Mouse (Mus musculus) kidney, postnatal 0 days (tissue): Measurements from ENCODE around the gene Myh11. TPM values are rescaled to one million over a fixed set of nuclear protein-coding genes. Genes with fewer than 3 reads are reported as not detected.

ENCODE experiments used
- ATAC-seq: fragments of 200-750 bp; cut with Nextera tagmentation; replicated peaks from 2 replicates; pipeline ENCODE4 v1.8.0; 2017; ENCODE audit warnings: low read depth, moderate number of reproducible peaks, moderate TSS enrichment, moderate library complexity; ENCODE audit not compliant: low FRiP score
- DNase-seq: peaks from one replicate; pipeline ENCODE4 v3.0.0-alpha.2; 2016; ENCODE audit warnings: low spot score
- H3K27ac ChIP-seq: fragments of 300-500 bp; sonication (generic); 2 replicates; pipeline ENCODE4 v1.5.1; 2014; ENCODE audit warnings: mild to moderate bottlenecking
- H3K27me3 ChIP-seq: fragments of 300-500 bp; sonication (generic); 2 replicates; pipeline ENCODE4 v1.6.1; 2014; ENCODE audit warnings: low read length, mixed read lengths; ENCODE audit not compliant: insufficient read depth
- H3K36me3 ChIP-seq: fragments of 300-500 bp; sonication (generic); 2 replicates; pipeline ENCODE4 v1.6.1; 2014; ENCODE audit warnings: low read length, mixed read lengths; ENCODE audit not compliant: insufficient read depth
- H3K4me1 ChIP-seq: fragments of 300-500 bp; sonication (generic); replicated peaks from 2 replicates; pipeline ENCODE4 v1.6.1; 2014; ENCODE audit warnings: antibody characterized with exemption, low read length, mixed read lengths; ENCODE audit not compliant: insufficient read depth
- H3K4me2 ChIP-seq: fragments of 300-500 bp; sonication (generic); 2 replicates; pipeline ENCODE4 v1.6.1; 2014; ENCODE audit warnings: mild to moderate bottlenecking, low read length, moderate library complexity, mixed read lengths
- H3K4me3 ChIP-seq: fragments of 300-500 bp; sonication (generic); replicated peaks from 2 replicates; pipeline ENCODE4 v1.5.1; 2014; ENCODE audit warnings: low read depth, low read length
- H3K9ac ChIP-seq: fragments of 300-500 bp; sonication (generic); 2 replicates; pipeline ENCODE4 v1.6.1; 2014; ENCODE audit warnings: low read depth, low read length
- H3K9me3 ChIP-seq: fragments of 300-500 bp; sonication (generic); replicated peaks from 2 replicates; pipeline ENCODE4 v1.6.1; 2016; ENCODE audit warnings: low read length, inconsistent platforms, mixed read lengths
- CTCF ChIP-seq: IDR thresholded peaks from 2 replicates; pipeline ENCODE4 v1.5.1; 2016; ENCODE audit warnings: antibody characterized with exemption, low read depth, mild to moderate bottlenecking, moderate library complexity
- WGBS: fragments of 180-500 bp; shearing (Covaris S2); extraction: QIAGEN DNeasy Blood & Tissue Kit; methylation state at CpG from one replicate; pipeline ENCODE4 v1.1.7; 2014; 5-methylcytosine and 5-hydroxymethylcytosine counted together
- polyA plus RNA-seq: library from polyadenylated mRNA; unstranded; fragments of >200 nt; fragmentation: Nextera tagmentation; extraction: Ambion mirVana; gene quantifications from 2 replicates; pipeline ENCODE4 v1.2.1, GENCODE M21; 2015

Gene Myh11
- polyA plus RNA-seq, 1 experiment from 2014 or later, result 12.6 TPM

- peak; percentile 69 for ATAC-seq
- DNase-seq, result peak; percentile 45
- WGBS, result 18% methylated on average over 2 of the region's 2 CpGs
- Histone ChIP-seq H3K4me1 (no peaks in the 10 kb centered on the region), H3K4me2 (no peak overlapping the region), H3K27ac (no peak overlapping the region), H3K9ac (no peak overlapping the region), H3K27me3 (no peaks in the 10 kb centered on the region), H3K9me3 (no peaks in the 10 kb centered on the region), H3K4me3 (no peak overlapping the region), H3K36me3 (no peaks in the 10 kb centered on the region)
- TF ChIP-seq CTCF, result no peak
Observed at GRCm38 (mm10) chr16:14258856-14259255, 32.3 kb downstream of the Myh11 start.

GRCm38 (mm10) chr16:14253586-14253985 is 37.6 kb downstream of the Myh11 start:
- WGBS, result 76% methylated on average over 3 of the region's 3 CpGs
- no peak overlapping the region for H3K4me3 ChIP-seq
- H3K36me3 ChIP-seq, result no peaks in the 10 kb centered on the region
- no peaks in the 10 kb centered on the region for H3K9me3 ChIP-seq
- ATAC-seq (no peak), DNase-seq (no peak)
- no peak overlapping the region for H3K9ac ChIP-seq
- TF ChIP-seq CTCF, result no peak
- H3K4me1 ChIP-seq, result no peaks in the 10 kb centered on the region
- no peak overlapping the region for H3K4me2 ChIP-seq
- no peaks in the 10 kb centered on the region for H3K27me3 ChIP-seq
- no peak overlapping the region for H3K27ac ChIP-seq

GRCm38 (mm10) chr16:14252877-14253276 is 38.3 kb downstream of the Myh11 start:
- WGBS, result 73% methylated on average over 4 of the region's 4 CpGs
- Histone ChIP-seq H3K36me3 (no peaks in the 10 kb centered on the region), H3K9ac (no peak overlapping the region), H3K4me2 (no peak overlapping the region), H3K9me3 (no peaks in the 10 kb centered on the region), H3K27ac (no peak overlapping the region), H3K4me3 (no peak overlapping the region), H3K27me3 (no peaks in the 10 kb centered on the region), H3K4me1 (no peaks in the 10 kb centered on the region)
- TF ChIP-seq CTCF, result no peak
- no peak for ATAC-seq
- no peak for DNase-seq

GRCm38 (mm10) chr16:14249913-14250312 is 41.3 kb downstream of the Myh11 start:
- WGBS, result 62% methylated on average over 1 of the region's 1 CpGs
- TF ChIP-seq CTCF, result no peak
- Histone ChIP-seq H3K27ac (no peak overlapping the region), H3K36me3 (no peaks in the 10 kb centered on the region), H3K9me3 (no peaks in the 10 kb centered on the region), H3K9ac (no peak overlapping the region), H3K4me3 (no peak overlapping the region), H3K4me2 (no peak overlapping the region), H3K4me1 (no peaks in the 10 kb centered on the region), H3K27me3 (no peaks in the 10 kb centered on the region)
- ATAC-seq (no peak), DNase-seq (no peak)

GRCm38 (mm10) chr16:14242553-14242952 is 48.6 kb downstream of the Myh11 start:
- Histone ChIP-seq H3K27ac (no peak overlapping the region), H3K4me3 (no peak overlapping the region), H3K9me3 (no peaks in the 10 kb centered on the region), H3K9ac (no peak overlapping the region), H3K4me2 (no peak overlapping the region), H3K4me1 (no peaks in the 10 kb centered on the region), H3K27me3 (no peaks in the 10 kb centered on the region), H3K36me3 (no peaks in the 10 kb centered on the region)
- peak; percentile 61 for TF ChIP-seq CTCF
- no peak for ATAC-seq
- WGBS, result 41% methylated on average over 2 of the region's 2 CpGs
- DNase-seq, result peak; percentile 16

GRCm38 (mm10) chr16:14242059-14242458 is 49.1 kb downstream of the Myh11 start:
- H3K4me2 ChIP-seq, result no peak overlapping the region
- DNase-seq, result peak; percentile 16
- 53% methylated on average over 3 of the region's 3 CpGs for WGBS
- no peak for TF ChIP-seq CTCF
- no peak for ATAC-seq
- no peaks in the 10 kb centered on the region for H3K36me3 ChIP-seq
- no peak overlapping the region for H3K9ac ChIP-seq
- no peak overlapping the region for H3K27ac ChIP-seq
- H3K4me3 ChIP-seq, result no peak overlapping the region
- no peaks in the 10 kb centered on the region for H3K9me3 ChIP-seq
- no peaks in the 10 kb centered on the region for H3K4me1 ChIP-seq
- H3K27me3 ChIP-seq, result no peaks in the 10 kb centered on the region

- no peak overlapping the region for H3K4me3 ChIP-seq
- peak; percentile 82 for DNase-seq
- TF ChIP-seq CTCF, result peak; percentile 98
- H3K4me1 ChIP-seq, result no peaks in the 10 kb centered on the region
- WGBS, result 13% methylated on average over 6 of the region's 6 CpGs
- no peak overlapping the region for H3K27ac ChIP-seq
- H3K9ac ChIP-seq, result no peak overlapping the region
- H3K27me3 ChIP-seq, result no peaks in the 10 kb centered on the region
- H3K9me3 ChIP-seq, result no peaks in the 10 kb centered on the region
- H3K4me2 ChIP-seq, result no peak overlapping the region
- ATAC-seq, result 0 out of 2 replicates have a peak, but pooled peaks have one; percentile 48
- no peaks in the 10 kb centered on the region for H3K36me3 ChIP-seq
Observed at GRCm38 (mm10) chr16:14237100-14237723, 54.0 kb downstream of the Myh11 start.
